Mouse (Mus musculus): ENCODE results near the gene Ptprt.

The Ptprt gene

DNA sequence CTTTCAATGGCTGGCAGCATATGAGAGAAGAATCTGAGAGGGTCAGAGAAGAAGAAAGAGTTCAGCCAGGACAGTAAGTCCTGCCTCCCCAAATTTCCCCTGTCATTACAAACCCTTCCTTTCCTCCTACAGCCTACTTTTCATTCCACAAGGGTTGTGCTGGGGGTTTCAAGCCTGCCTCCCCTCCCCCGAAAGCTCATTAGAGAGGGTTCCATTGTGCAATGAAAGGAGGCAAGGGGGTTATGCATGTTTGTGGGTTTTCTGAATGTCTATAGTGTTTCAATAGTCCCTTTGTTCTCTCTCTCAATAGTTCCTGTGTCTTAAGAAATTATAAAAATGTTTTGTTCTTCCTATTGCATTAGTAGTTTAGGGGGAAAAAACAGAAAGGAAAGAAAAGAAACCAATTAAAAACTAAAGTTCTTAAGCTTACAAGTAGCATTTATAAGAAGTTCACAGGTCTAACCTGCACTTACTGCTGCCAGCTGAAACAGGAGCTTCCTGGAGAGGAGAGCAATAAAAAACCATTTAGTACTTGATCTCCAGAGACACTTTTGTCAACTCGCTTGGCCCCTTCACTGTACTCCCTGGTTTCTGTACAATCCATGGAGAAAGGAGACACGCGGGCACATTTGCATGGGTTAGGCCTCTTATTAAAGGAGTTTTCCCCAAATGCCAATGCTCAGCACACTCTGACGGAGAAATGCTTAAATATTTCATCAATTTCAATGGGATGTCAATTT, 247.7 kb downstream of the Ptprt start:
- DNase-seq (ENCODE audit: low spot score in 2 of 2), result no peak

DNA sequence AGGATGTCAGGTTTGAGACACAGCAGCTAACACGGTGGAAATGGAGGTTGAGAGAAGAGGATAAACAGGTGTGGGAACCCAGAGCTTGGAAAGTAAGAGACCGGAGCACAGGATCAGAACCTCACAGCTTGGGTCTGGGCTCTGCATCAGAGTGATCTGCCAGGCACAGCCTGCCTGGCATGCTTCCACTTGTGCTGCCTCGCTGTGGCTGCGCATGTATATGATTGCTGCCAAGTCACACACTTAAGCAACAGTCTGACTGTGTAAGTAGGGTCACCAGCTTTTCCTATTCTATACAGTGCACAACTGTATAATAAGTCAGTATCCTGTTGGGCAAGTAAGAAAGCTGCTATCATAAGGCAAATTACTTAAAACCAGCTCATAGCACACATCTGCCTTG, 249.9 kb downstream of the Ptprt start:
- no peak for DNase-seq (ENCODE audit: low spot score in 2 of 2)

DNA sequence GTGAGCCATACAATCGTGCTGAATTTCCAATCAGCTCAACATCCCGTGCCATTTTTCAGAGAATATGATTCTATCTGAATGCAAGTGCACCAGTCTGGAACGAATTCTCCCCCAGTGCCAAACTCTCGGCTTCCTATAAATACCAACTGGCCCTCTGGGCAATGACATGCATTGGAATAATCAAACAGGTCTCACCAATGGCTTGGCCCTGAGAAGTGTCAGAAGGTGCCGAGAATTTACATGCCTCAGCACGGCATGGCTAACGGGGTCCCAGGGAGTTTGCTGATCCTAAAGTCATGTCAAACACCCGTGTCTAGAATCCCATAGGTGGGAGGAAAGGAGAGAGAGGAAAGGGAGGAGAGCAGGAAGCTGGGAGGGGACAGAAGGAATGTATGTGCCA, 251.7 kb downstream of the Ptprt start:
- DNase-seq (ENCODE audit: low spot score in 2 of 2), result no peak

DNA sequence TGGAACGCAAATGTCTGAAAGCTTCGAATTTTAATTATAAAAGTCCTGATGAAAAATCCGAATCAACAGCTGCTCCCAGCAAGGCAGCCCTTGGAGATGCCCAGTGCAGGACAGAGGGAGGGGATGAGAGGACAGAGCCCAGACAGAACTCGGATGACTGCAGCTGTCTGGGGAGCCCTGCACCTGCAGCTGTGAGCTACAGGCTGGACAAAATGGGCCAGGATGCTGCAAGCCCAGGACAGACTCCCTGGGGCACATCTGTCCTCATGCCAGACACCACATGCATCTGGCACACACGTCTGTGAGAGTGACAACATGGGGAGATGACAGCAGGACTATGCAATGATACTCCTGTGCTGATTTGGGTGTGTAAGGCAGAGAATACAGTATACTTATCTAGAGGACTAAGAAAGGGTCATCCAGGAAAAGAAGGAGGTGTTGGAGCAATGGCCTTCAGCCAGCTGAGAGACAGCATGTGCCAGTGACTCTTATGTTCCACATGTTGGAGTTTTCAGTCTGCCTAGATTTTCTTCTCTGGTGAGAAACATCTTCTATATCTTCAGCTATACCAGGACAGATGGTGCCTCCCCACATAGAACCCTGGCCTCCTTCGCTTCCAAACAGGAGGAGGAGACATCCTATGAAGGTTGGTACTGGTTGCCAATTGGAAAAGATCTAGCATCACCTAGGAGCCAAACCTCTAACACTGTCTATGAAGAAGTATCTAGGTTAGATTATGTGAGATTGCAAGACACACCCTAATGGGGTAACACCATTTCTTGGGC, 259.4 kb downstream of the Ptprt start:
- DNase-seq (ENCODE audit: low spot score in 2 of 2), result no peak

DNA sequence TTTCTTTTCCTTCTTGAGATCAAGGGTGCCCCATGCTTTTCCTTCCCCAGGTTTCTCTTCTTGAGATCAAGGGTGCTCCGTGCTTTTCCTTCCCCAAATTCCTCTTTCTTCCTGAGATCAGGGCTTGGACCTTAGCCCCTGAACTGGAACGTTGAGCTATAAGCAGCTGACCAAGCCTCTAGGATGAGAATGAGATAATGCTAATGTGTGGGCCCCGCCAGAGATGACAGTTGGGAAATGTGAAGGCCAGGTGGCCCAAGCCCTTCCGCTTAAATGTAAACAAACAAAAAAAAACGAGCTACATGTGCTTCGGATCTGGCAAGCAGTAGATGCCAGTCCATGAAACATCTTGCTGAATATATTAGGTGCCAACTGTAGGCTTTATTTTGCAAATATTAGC, 266.3 kb downstream of the Ptprt start:
- DNase-seq (ENCODE audit: low spot score in 2 of 2), result no peak

DNA sequence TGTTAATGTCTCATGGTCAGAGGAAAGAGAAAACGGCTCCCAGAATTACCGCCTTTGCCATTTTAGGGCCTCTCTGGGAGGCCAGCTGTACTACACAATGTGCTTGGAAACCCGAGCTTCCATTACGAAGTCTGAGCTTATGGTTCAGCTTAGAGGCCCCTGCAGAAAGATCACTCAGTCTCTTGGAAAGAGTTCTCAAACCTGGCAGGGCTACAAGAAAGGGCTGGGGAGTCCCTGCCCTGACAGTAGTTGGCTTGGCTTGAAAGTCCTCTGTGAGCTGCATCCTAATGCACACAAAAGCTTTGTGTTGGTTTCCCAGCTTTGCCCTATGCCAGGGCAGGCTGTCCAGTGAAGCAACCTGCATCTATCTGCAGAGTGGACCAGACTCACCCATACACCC, 269.1 kb downstream of the Ptprt start:
- no peak for DNase-seq (ENCODE audit: low spot score in 2 of 2)

DNA sequence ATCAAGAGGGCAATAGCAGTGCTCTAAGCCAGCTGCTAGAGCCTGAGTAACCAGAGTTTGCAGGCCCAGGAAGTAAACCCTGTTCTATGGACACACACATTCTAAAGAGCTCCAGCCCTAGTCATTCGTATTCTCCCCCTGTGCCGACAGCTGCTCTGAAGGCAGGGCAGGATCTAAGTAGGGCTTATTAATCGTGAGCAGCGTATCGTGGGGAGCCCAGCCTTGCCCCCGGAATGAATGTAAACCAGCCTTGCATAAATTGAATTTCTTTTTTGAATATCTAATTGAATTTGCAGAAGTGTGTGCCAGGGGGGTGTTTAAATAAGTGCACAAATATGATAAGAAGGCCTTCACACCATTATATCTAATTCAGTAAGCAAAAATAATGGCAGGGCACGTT, 283.6 kb downstream of the Ptprt start:
- no peak for DNase-seq (ENCODE audit: low spot score in 2 of 2)

DNA sequence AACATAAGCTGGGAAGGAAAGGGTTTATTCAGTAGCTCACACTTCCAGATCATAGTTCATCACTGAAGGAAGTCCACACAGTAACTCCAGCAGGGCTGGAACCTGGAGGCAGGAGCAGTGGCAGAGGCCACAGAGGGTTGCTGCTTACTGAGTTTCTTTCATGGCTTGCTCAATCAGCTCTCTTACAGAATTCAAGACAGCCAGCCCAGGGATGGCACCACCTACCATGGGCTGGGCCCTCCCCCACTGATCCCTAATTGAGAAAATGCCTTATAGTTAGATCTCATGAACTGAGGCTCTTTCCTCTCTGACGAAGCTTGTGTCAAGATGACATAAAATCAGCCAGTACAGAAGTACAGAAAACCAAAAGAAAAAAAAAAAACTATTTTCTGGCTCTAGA, 311.9 kb downstream of the Ptprt start:
- DNase-seq (ENCODE audit: low spot score in 2 of 2), result no peak

DNA sequence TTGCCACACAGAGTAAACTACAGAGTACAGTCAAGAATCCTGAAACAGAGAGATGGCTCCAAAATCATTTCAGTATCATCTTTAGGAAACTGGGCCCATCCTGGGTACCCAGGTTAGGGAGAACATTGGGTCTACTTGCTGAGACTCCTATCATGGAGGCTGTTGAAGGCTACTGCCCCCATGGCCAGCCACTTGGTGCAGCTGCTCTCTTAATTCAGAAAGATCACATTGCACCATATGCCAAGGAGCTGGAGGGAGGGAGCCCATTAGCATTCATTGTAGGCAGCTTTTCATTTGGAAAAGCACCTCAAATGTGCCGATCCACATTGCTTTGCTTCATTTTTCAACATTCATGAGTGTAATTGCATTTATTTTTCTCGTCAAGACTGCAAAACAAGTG, 319.1 kb downstream of the Ptprt start:
- no peak for DNase-seq (ENCODE audit: low spot score in 2 of 2)

DNA sequence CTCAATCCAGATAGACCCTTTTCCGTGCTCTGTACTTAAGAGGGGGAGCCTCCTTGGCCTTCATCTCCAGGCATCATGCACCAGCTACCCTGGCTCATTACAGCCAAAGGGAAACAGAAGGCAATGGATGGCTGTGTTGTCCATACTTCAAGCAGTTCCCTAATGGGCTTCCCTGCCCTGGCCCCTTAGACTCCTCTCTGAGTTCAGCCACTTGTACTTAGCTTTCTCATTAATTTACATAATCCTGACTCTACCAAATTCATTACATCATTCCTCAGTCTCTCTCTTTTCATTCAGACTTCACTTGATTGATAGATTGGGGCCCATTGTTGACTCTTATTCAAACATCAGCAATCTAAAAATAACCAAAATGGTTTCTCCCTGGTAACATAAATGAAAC, 320.7 kb downstream of the Ptprt start:
- DNase-seq (ENCODE audit: low spot score in 2 of 2), result no peak

DNA sequence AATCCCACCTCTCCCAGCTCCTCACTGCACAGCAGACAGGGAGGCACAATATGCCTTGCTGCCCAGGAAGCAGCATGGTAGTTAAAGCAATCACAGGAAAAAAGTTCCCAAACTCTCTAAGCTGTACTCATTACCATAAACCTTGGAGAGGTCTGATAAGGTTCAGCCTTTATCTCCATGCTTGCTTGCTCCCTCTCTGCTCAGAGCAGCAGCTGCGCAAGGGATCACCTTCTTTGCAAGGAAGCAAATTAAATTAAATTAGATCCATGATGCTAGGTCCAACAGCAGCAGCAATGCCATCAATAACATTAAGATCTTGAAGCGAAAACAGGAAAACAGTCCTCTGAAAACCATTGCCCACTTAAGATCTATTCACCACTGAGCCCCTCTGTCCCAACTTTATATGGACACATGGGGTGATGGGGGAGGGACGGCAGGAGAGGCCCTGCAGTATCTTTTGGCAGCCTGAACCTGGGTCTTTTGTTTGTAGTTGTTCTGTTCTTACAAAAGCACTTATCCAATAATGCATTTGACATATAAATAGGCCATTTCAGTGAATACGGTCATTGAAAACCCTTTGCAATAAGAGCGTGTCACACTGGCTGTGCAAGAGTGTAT, 328.8 kb downstream of the Ptprt start:
- no peak for DNase-seq (ENCODE audit: low spot score in 2 of 2)

DNA sequence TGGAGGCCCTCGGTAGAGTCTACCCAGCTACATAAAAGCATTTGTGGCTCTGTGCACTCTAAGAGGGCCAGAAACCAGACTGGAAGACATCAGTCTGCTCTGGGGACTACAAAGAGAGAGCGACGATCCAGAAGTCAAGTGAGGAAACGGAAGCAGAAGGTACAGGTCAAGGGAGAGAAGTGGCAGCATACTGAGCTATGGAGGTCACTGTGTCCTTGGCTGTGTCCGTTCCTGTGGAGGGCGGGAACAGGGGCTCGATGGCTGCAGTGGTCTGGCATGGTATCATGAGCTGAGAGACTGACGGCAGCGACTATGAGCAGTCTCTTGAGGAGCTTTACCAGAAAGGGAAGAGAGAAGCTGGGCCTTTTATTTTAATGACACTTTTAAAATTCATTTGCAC, 331.5 kb downstream of the Ptprt start:
- DNase-seq (ENCODE audit: low spot score in 2 of 2), result no peak

DNA sequence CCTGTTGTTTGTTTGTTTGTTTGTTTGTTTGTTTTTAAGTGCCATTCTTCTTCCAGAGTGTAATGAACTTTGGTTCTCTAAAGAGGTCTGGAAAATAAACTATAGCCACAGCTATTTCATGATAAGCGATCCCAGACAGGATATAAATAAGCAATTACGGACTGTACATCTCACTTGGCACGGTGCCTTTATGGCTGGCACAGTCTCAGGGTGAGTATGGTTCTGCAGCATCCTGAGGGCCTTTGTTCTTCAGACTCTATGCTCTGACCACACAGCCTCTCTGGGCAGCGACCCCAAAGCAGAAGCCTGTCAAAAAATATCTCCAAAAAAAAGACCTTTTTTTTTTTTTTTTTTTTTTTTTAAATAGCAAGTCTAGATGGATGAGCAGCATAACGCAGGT, 338.5 kb downstream of the Ptprt start:
- no peak for DNase-seq (ENCODE audit: low spot score in 2 of 2)

DNA sequence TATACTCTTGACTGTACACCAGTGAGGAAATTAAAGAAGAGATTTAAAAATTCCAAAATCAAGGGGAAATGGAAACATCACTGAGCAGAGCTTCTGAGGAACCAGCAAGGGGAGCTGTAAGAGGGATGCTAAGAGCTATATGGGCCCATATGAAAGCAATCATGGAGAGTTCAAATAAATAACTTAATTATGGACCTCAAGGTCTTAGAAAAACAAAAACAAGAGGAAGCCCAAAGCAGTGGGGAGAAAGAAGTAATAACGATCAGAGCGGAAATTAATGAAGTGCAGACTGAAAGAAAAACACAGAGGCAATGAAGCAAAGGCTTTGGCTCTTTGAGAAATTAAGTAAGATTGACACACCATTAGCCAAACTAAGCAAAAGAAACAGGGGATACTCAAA, 353.0 kb downstream of the Ptprt start:
- DNase-seq (ENCODE audit: low spot score in 2 of 2), result no peak

DNA sequence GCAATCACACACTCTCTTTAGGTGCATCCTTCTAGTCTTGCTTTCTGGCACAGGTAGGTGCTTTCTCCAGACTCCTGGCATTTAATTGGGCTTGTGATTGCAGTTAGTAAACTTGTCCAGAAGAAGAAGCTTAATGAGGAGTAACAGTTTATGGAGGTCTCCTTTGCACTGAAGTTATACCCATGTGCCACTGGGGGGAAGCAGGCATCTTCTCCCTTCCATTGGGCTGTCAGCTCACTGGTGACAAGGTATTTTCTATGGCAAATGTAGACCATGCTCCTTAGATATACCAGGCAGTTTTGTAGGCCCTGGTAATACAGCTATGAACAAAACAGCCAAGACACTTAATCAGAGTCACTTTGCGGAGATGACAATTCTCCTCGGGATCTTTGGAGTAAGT, 366.9 kb downstream of the Ptprt start:
- DNase-seq (ENCODE audit: low spot score in 2 of 2), result no peak

DNA sequence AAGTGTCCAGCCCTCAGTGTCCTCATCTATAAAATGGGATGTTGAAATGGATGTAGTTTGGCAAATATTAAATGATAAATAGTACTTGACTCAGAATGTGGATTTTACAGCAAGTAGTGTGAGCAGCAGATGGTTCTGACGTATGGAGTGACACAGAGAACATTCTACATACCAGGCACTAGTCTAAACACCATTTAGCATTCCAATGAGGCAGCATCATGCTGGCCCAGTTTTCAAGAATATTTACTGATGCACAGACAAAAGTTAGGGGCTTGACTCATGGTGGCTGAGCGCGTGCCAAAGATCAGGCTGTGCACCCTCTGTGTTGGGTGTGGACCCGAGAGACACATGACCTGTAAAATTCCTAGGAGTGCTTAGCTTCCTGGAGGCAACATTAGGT, 378.3 kb downstream of the Ptprt start:
- DNase-seq (ENCODE audit: low spot score in 2 of 2), result no peak

DNA sequence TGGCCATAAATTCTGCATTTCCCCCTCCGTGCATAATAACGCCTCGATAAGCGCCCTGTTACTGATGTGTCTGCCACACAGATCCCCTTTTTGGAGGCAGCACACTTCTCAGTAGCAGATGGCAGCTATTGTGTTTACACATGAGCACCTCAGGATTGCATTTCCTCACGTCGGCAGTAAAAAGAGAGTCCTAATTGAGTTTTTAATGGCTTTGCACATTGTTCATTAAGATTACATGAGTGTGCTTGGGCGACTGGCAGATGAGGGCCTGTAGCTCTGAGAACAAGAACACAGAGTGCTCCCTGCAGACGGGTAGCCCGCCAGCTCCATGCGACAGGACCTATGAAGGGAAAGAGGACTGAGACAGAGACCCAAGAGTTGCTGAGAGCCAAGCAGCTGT, 378.8 kb downstream of the Ptprt start:
- no peak for DNase-seq (ENCODE audit: low spot score in 2 of 2)

DNA sequence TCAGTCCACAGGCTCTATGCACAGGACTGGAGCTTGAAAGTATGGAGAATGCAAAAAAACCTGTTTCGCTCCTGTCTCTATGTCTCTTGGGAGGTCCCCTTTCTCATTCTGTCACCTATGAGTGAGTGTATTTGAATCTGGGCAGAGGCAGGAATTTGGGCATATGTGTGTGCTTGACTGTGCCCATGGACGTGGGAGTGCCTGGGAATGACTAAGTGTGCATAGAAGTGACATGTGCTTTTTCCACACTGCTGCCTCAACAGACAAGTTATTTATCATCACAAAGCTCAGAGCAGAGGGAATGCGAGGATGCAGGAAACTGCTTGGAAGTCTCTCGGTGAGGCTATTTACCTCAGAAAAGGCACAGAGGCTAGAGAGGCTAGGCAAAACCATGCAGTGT, 387.1 kb downstream of the Ptprt start:
- no peak for DNase-seq (ENCODE audit: low spot score in 2 of 2)

DNA sequence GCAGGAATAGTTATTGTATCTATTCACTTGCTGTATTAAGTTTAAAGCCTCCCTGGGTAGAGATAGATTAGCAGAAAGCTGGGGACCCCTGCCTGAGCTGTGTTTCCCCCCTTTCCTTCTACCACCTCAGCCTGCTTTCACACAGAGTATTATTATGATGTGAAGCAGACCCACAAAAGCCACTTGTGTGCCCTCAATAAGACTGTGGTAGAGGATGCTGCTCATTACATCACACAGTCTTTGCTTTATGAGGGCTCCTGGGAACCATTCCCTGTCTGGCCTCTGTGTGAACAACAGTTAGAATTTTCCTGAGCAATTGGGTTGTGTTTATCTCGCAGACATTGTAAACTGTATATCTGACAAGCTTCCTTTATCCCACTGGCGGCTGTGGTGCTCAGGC, 409.7 kb downstream of the Ptprt start:
- DNase-seq (ENCODE audit: low spot score in 2 of 2), result no peak

DNA sequence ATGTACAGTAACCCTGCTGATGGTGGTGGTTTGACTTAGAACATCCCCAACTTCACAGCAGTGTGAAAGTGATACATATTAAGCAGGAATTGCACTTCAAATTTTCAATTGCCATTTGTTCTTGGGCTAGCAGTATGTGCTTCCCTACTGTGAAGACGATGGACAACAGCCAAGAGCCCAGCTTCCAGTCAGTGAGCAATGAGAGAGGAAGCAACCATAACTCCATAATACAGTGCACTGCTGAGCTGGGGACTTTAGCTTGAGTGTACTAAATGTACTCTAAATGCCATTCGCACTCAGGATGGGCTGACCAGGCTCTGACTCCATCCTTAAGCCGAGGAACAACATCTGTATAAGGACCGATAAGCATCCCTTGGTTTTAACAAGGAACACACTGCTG, 412.7 kb downstream of the Ptprt start:
- DNase-seq (ENCODE audit: low spot score in 2 of 2), result no peak

DNA sequence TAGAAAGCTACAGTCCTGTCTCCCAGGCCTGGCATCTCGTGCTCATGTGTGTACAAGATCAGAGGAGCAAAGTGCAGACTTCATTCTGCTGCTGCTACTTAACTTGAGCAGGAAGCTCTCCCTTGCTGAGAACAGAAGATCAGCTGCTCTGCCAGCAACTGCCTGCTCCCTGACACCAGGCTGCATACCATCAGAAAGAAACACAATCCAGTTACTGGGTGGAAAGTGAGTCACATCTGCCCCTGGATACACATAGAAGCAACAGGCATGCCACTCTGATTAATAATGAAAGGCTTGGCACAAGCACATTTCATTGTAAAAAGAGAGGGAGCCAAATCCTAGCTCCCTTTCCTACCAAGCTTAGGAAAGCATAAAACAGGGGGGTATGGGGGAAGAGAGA, 438.5 kb downstream of the Ptprt start:
- DNase-seq (ENCODE audit: low spot score in 2 of 2), result no peak

DNA sequence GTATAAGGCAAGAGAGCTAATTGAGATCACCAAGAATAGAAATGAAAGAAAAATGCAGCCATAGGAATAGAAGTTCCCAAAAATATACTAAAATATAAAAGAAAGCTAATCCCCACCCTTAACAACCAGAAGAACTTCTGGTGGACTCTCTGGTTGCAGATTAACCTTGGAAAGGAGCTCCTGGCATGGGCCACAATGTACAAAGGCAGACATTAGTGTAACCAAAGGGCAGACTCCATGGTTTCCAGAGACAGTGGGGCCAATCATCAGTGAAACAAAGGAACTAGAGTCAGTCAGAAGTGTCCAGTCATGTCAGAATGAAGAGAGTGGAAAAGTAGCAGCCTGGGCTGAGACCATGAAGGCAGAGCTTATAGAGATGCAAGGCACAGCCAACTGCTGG, 440.4 kb downstream of the Ptprt start:
- DNase-seq (ENCODE audit: low spot score in 2 of 2), result no peak

DNA sequence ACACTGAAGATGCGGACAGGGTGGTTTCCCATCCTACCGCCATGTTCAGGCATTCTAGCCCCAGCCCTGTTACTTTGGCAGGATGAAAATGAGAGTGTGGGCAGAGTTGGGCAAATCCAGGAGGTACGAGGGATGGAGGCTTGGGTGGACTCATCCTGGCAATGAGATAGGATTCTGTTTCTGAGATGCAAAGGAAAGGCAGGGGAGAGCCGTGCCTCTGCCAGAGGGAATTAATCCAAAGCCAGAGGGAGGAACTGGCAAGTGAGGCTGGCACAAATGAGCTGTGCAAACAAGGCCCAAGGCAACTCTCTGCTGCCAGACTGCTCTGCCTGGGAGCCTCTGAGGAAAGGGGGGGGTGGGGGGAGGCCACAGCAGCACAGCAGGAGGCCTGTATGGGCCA, 441.4 kb downstream of the Ptprt start:
- DNase-seq (ENCODE audit: low spot score in 2 of 2), result no peak
